Mouse (Mus musculus) C2C12 (cell line): Measurements from ENCODE around the gene Frmd8.

Source experiments
- CEBPB ChIP-seq: IDR thresholded peaks from one replicate; pipeline ENCODE4 v1.6.1; 2011; ENCODE audit warnings: low read depth, mild to moderate bottlenecking, control low read depth, moderate library complexity
- CTCF ChIP-seq: IDR thresholded peaks from one replicate; pipeline ENCODE4 v1.5.1; 2011; ENCODE audit not compliant: control insufficient read depth, insufficient read depth, insufficient read length
- MAX ChIP-seq: IDR thresholded peaks from one replicate; pipeline ENCODE4 v1.6.1; 2011; ENCODE audit warnings: mild to moderate bottlenecking, control low read depth
- MYOD1 ChIP-seq: IDR thresholded peaks from one replicate; pipeline ENCODE4 v1.6.1; 2011; ENCODE audit warnings: low read depth; ENCODE audit not compliant: control insufficient read depth, insufficient read length

DNA sequence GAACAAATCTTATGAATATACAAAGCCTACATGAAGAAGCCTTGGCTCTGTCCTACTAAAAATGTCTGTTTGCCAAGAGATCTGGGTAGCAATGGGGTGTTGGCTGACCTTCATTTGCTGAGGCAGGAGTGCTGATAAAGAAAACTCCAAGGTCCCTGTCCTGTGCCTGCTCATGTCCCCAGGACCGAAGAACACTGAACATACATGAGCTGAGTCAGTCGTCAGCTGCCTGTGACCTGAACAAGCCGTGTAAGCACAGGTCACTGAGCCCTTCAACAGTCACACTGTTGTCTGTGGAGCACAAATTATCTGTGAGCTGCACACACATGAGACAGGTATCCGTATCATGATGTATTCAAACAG, 43.1 kb downstream of the Frmd8 start:
- TF ChIP-seq CTCF (no peak), MAX (no peak), MYOD1 (no peak), CEBPB (no peak)
